Mouse (Mus musculus): ENCODE measurements around the gene Sema5a.

DNA sequence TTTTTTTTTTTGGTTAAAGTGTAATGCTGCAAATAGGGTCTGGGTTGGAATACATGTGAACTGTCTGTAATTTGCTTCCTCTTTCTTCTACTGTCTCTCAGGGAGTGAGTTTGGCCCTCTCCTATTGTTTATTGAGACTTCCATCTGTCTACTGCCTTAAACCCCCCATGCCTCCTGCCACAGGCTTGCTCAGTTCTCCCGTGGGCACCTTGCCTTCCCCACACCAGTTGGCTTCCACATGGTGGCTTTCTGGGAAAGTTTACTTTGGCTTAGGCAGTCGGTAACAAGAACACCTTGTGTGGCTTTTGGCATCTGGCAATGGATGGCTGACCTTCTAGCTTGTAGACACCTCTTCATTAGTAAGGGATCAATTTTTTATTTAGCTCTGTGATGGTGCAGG is 10.2 kb downstream of the Sema5a start:
- TF ChIP-seq CTCF (IDR thresholded peaks at IDR 0.05; ENCODE audit: control insufficient read depth, insufficient read depth, low read length) (no peak), POLR2A (IDR thresholded peaks at IDR 0.05; ENCODE audit: borderline replicate concordance, control insufficient read depth, low read depth, low read length) (no peak)
